Mouse (Mus musculus) neutrophil, adult 83 days (primary cell): ENCODE measurements around the gene 4933405L10Rik. TPM values are rescaled to one million over a fixed set of nuclear protein-coding genes. Genes with fewer than 3 reads are reported as not detected.

Experiments used
- total RNA-seq, 2 experiments: library from RNA; stranded (reverse); gene quantifications; one replicate each; pipeline ENCODE4 v1.2.4; 2023

The 4933405L10Rik gene
- total RNA-seq: not detected

DNA sequence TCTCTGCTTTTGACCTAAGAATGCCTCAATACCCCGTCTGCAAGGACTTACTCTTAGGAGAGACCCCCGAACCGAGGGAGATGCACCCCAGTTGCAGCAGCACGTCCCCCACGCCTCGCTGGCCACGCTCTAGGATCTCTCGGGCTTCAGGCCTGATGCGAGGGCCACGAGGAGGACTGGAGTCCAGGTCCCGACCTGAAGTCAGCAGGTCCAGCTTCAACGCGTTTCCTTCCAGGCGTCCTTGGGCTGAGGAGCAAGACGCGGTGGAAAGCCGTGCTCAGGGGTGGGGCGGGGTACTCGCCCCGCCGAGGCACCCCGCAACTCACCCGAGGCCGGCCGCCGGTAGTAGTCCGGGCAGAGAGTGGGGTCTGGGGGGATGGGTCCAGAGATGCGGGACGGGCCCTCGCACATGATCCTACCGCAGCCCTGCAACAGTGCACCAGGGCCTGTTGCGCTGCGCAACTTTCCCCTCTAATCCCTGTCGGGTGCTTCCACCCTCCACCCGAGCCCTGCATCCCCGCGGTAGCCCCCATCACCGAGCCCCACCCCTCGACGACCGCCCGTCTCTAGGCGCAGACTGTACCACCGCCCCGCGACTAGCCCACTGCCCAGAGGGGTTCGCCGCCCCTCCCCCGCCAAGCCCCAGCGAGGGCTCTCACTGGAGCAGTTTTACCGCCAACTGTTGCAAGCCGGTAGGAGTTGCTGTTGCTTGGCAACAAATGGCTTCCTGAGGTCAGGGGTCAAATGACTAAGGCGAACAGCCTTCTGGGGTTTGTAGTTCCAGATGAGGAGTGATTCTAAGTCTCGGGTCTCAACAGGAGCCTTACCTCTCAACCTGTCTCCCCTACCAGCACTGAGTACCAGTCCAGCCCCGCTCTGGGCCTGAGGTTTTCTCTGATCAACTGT, at the start of gene 4933405L10Rik, which contains the start of gene Enkd1:
4933405L10Rik (plus strand) TSS at position 158 of the 906 bp plus-strand sequence.
Enkd1 (minus strand) TSS at position 713 of the 906 bp plus-strand sequence.

DNA sequence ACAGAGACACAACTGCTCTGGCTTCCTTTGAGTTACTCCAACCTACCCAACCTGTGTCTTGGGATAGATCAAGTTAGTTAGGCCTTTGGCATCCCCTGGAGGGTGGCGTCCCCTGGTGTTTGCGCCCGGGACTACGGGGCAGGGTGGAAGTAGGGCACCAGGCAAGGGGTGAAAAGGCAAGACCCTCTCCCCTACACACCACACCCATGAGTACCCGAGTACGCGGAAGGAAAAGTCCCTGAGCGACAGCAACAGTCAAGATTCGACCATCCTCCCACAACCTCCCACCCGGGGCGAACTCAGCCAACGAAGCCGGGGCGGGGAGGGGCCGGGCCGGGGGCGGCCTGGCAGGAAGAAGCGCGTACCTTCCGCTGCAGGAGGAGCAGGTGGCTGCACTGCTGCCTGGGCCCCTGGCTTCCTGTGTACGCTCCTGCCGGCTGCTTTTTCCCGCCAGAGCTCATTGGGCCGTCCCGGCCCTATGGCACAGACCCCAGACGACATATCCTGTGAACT, 21.6 kb upstream of the 4933405L10Rik start, which contains the start of gene Carmil2:
Carmil2 (plus strand) TSS at position 479 of the 513 bp plus-strand sequence.

DNA sequence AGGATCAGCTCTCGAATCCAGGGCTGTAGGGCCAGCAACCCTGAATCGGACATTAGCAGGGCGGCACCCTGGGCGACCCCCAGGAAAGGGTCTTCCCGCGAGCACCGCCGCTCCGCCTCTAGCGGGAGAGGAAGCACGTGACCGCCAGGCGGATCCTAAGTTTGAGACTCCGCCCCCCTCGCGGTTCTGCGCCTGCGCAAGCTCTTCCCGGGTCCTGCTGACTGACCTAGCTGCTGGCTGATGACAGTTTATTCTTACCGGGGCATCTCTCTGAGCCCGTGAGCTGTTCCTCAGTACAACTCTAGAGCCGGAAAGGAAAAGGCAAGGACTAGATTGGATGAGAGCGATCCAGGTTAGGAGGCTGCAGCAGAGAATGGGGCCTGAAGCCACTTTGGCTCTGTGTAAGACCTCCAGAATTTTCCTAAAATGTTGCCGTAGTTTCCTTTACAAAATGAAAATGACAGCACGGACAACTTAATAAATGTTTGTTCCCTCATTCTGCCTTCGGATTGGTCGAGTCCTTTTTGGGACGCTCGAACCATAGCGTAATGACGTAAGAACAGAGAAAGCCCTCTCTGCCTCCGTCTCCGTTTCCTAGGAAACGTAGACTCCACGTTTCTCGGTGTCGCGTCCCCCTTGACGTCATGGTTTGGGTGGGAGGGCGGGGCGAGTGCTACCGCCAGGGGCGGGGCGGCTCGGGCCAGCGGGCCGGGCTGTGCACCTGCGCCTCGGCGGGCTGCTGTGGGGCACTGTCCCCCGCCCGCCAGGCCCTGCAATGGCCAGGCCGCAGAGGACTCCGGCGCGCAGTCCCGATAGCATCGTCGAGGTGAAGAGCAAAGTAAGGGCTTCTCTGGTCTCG, 6.3 kb upstream of the 4933405L10Rik start, which contains the start of the genes Acd and Pard6a:
Acd (minus strand) TSS at position 137 of the 859 bp plus-strand sequence.
Pard6a (plus strand) TSS at position 183 of the 859 bp plus-strand sequence.

DNA sequence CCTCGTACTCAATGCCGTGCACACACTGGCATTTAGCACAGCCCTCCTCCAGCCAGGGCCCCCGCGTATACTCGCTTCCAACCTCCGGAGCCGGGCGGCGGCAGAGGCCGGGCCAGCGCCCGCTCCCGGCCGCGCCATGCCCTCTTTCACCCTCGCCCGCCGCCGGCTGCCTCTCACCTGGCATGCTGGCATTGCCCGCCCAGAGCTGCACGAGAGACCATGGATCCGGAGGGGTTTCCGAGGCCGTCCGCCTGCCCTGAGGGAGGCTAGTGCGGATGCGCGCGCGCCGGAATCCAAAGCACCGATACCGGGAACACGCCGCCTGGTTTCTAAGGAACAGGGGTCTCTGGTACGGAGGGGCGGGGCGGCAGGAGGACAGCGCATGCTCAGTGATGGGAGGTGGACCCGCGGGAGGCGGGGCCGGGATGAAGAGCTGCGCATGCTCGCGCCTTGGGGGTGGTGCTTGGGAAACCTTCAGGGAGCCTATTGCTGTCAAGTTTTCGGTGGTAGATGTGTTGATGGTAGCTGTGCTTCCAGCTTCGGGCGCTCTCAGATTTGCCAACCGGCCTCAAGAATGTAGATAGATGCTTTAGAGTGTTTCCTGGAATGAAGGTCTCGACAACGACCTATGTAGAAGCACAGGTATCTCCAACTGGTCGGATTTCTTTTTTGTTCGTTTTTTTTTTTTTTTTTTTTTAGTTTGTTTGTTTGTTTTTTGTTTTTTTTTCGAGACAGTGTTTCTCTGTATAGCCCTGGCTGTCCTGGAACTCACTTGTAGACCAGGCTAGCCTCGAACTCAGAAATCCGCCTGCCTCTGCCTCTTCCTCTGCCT, 51.0 kb downstream of the 4933405L10Rik start, which contains the start of gene Gfod2:
Gfod2 (minus strand) TSS at position 388 of the 832 bp plus-strand sequence.

Other genes with a start within 250 kb of the 4933405L10Rik start
- 1 to 10 TPM; 6.6 to 8.5 TPM for gene Tppp3, start 236.1 kb upstream of the 4933405L10Rik start, total RNA-seq
- 1 to 10 TPM; 1.1 to 2.7 TPM for gene Zdhhc1, start 210.8 kb upstream of the 4933405L10Rik start, total RNA-seq
- gene Hsd11b2, start 188.9 kb upstream of the 4933405L10Rik start, total RNA-seq: not detected
- 100 to 1,000 TPM; 144 to 160 TPM for gene Atp6v0d1, start 141.6 kb upstream of the 4933405L10Rik start, total RNA-seq
- 10 to 100 TPM; 16.3 to 18.2 TPM for gene Ripor1, start 102.4 kb upstream of the 4933405L10Rik start, total RNA-seq
- gene Ctcf, start 71.1 kb upstream of the 4933405L10Rik start, total RNA-seq: 100 to 1,000 TPM in 1 of 2 experiments, 10 to 100 TPM in 1; 89.8 to 102 TPM
- under 1 TPM in 1 of 2 experiments, not detected in 1; 0.66 TPM for gene Agrp, start 70.3 kb upstream of the 4933405L10Rik start, total RNA-seq
- 10 to 100 TPM in 1 of 2 experiments, 1 to 10 TPM in 1; 9.1 to 10.2 TPM for gene Carmil2, start 21.4 kb upstream of the 4933405L10Rik start, total RNA-seq
- 10 to 100 TPM; 28.2 to 31.5 TPM for gene Acd, start 6.6 kb upstream of the 4933405L10Rik start, total RNA-seq
- gene Pard6a, start 6.5 kb upstream of the 4933405L10Rik start, total RNA-seq: 1 to 10 TPM; 6.2 to 9.9 TPM
- gene Enkd1, start 555 bp downstream of the 4933405L10Rik start, total RNA-seq: 10 to 100 TPM in 1 of 2 experiments, 1 to 10 TPM in 1; 8.0 to 10.5 TPM
- 1 to 10 TPM; 1.1 to 1.4 TPM for gene Gfod2, start 51.0 kb downstream of the 4933405L10Rik start, total RNA-seq
- gene Ranbp10, start 119.7 kb downstream of the 4933405L10Rik start, total RNA-seq: 10 to 100 TPM; 23.7 to 27.3 TPM
- gene Tsnaxip1, start 120.1 kb downstream of the 4933405L10Rik start, total RNA-seq: not detected
- gene Cenpt, start 145.6 kb downstream of the 4933405L10Rik start, total RNA-seq: 10 to 100 TPM; 15.2 to 21.5 TPM
- 10 to 100 TPM; 35.7 to 39.1 TPM for gene Thap11, start 147.5 kb downstream of the 4933405L10Rik start, total RNA-seq
- 10 to 100 TPM; 15.1 to 22.8 TPM for gene Nutf2, start 152.9 kb downstream of the 4933405L10Rik start, total RNA-seq
- gene Edc4, start 173.2 kb downstream of the 4933405L10Rik start, total RNA-seq: 10 to 100 TPM; 36.1 to 38.5 TPM
- gene Nrn1l, start 185.9 kb downstream of the 4933405L10Rik start, total RNA-seq: not detected
- gene Pskh1, start 192.8 kb downstream of the 4933405L10Rik start, total RNA-seq: 10 to 100 TPM; 12.3 TPM
- gene Ctrl, start 226.2 kb downstream of the 4933405L10Rik start, total RNA-seq: under 1 TPM; 0.42 to 0.68 TPM
- gene Psmb10, start 230.8 kb downstream of the 4933405L10Rik start, total RNA-seq: 10 to 100 TPM; 62.2 to 79.9 TPM
- under 1 TPM; 0.51 to 0.59 TPM for gene Lcat, start 235.7 kb downstream of the 4933405L10Rik start, total RNA-seq